Mouse (Mus musculus) heart, embryonic 14.5 days (tissue): ENCODE results near the gene Tiam1. TPM values are rescaled to one million over a fixed set of nuclear protein-coding genes. Genes with fewer than 3 reads are reported as not detected.
A peak's percentile ranks its signal among the peaks of the same experiment; 100 is the strongest.

ENCODE experiments used
- ATAC-seq: fragments of 200-750 bp; cut with Nextera tagmentation; 2 replicates; pipeline ENCODE4 v1.8.0; 2017; ENCODE audit warnings: low read depth, moderate TSS enrichment; ENCODE audit not compliant: insufficient number of reproducible peaks, insufficient read depth, low FRiP score
- H3K27ac ChIP-seq, 2 experiments: fragments of 200-500 bp in 1 of 2; fragments of 300-500 bp in 1 of 2; sonication (generic) in 1 of 2; replicated peaks in 1 of 2; 2 replicates each; pipeline ENCODE4 v1.5.1; 2012 to 2014; ENCODE audit warnings: low read depth in 2 of 2, low read length in 2 of 2, control low read depth in 1 of 2, mild to moderate bottlenecking in 1 of 2, mixed read lengths in 1 of 2; ENCODE audit not compliant: control insufficient read depth in 1 of 2, insufficient read depth in 1 of 2
- H3K27me3 ChIP-seq: fragments of 300-500 bp; sonication (generic); 2 replicates; pipeline ENCODE4 v1.6.1; 2014; ENCODE audit warnings: mild to moderate bottlenecking, low read length, control low read depth; ENCODE audit not compliant: control insufficient read depth, insufficient read depth
- H3K36me3 ChIP-seq: fragments of 300-500 bp; sonication (generic); 2 replicates; pipeline ENCODE4 v1.6.1; 2014; ENCODE audit warnings: mild to moderate bottlenecking, control low read depth, low read length, mixed read lengths; ENCODE audit not compliant: control insufficient read depth, insufficient read depth
- H3K4me1 ChIP-seq, 2 experiments: fragments of 200-500 bp in 1 of 2; fragments of 300-500 bp in 1 of 2; sonication (generic) in 1 of 2; 2 replicates each; pipeline ENCODE4 v1.6.1; 2012 to 2014; ENCODE audit warnings: low read length in 2 of 2, control low read depth in 1 of 2, mixed read lengths in 1 of 2; ENCODE audit not compliant: control insufficient read depth in 2 of 2, insufficient read depth in 2 of 2
- H3K4me2 ChIP-seq: fragments of 300-500 bp; sonication (generic); 2 replicates; pipeline ENCODE4 v1.6.1; 2014; ENCODE audit warnings: mild to moderate bottlenecking, low read length
- H3K4me3 ChIP-seq, 2 experiments: fragments of 200-500 bp in 1 of 2; fragments of 300-500 bp in 1 of 2; sonication (generic) in 1 of 2; 2 replicates each; pipeline ENCODE4 v1.5.1; 2012 to 2014; ENCODE audit warnings: low read length in 2 of 2, mild to moderate bottlenecking in 2 of 2, control low read depth in 1 of 2, low read depth in 1 of 2, moderate library complexity in 1 of 2; ENCODE audit not compliant: control insufficient read depth in 1 of 2, insufficient read depth in 1 of 2
- H3K9ac ChIP-seq: fragments of 300-500 bp; sonication (generic); 2 replicates; pipeline ENCODE4 v1.6.1; 2014; ENCODE audit warnings: mild to moderate bottlenecking, low read length
- H3K9me3 ChIP-seq: fragments of 300-500 bp; sonication (generic); 2 replicates; pipeline ENCODE4 v1.6.1; 2016; ENCODE audit warnings: low read length, control low read depth; ENCODE audit not compliant: control insufficient read depth
- WGBS: fragments of 180-500 bp; shearing (Covaris S2); extraction: QIAGEN DNeasy Blood & Tissue Kit; methylation state at CpG from one replicate; pipeline ENCODE4 v1.1.7; 2014; 5-methylcytosine and 5-hydroxymethylcytosine counted together
- polyA plus RNA-seq: library from polyadenylated mRNA; unstranded; fragments of >200 nt; fragmentation: Nextera tagmentation; extraction: Ambion mirVana; gene quantifications from 2 replicates; pipeline ENCODE4 v1.2.1, GENCODE M21; 2014

Tiam1 gene
- polyA plus RNA-seq, 1 experiment from 2014 or later: 12.6 TPM

DNA sequence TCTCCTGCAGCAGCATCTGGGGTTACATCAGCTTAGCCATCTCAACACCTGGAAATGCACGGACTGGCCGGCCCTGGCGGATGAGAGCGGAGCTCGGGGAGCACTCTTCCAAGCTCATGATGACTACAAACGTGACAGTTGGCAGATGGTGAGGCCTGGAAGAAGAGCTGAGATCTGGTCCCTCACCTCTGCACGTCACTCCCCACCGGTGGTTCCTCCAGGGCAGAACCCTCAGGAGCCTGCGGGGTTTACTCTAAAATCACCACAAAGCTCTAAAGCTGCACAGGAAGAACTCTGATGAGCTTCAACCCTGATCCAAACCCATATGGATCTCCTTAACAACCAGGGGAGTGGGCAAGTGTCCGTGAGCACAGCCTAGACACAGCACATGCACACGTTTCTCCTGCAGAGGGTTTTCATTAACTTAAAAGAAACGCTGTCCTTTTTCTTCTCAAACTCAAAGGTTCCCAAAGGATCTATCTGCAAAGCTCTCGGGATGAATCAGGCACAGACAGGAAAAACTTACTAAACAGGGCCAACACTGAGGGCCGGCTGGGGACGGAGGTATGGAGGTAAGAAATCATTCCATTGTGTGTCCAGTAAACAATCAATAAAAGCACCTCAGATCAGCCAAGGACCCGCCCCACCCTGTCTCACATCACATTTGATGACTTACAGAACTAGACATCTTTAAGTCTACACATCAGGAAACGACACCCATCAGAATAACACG lies 120.5 kb downstream of the Tiam1 start:
- no peaks in the 10 kb centered on the region; a peak in 1 of 4 replicates for H3K4me1 ChIP-seq
- no peak overlapping the region for H3K4me2 ChIP-seq
- no peak for ATAC-seq
- 81% methylated on average over 18 of the region's 18 CpGs for WGBS
- no peak overlapping the region for H3K4me3 ChIP-seq
- no peaks in the 10 kb centered on the region for H3K27me3 ChIP-seq
- H3K9ac ChIP-seq: no peak overlapping the region
- no peaks in the 10 kb centered on the region for H3K36me3 ChIP-seq
- no peak overlapping the region for H3K27ac ChIP-seq
- H3K9me3 ChIP-seq: no peaks in the 10 kb centered on the region

DNA sequence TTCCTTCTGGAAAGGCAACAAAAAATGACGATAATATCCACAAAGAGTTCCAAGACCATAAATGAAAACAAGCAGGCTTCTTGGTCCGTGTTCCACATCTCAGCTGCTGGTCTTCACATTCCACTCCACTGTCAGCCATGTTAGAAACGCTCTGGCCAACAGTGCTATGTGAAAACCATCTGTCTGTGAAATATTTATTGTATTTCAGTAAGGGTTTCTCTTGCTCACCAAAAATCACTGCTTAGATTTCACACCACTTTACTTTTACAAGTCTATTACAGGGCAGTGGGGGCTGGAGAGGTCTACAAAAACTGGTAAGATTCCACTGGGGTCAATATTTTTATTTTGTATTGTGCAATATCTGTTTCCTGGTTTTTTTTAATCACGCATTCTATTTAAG lies 127.5 kb downstream of the Tiam1 start:
- ATAC-seq: no peak

DNA sequence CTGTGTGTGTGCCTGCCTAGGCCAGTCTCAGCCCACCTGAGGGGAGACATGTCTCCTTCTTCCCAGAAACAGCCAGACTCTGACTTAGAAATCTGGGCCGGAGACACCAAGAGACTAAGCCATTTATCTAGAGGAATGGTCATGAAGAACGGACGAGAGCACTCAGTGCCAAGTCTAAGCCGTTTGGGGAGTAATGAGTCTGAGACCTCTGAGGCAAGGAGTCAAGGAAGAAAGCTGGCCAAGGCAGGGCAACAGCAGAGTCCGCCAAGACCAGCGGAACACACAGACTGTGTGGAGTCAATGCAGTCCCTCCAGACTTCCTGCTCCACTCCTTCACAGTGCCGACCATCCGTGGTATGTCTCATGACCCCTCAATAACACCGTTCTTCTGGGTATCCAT lies 129.0 kb downstream of the Tiam1 start:
- no peaks in the 10 kb centered on the region for H3K36me3 ChIP-seq
- no peak overlapping the region for H3K4me2 ChIP-seq
- H3K9ac ChIP-seq: no peak overlapping the region
- no peak overlapping the region for H3K4me3 ChIP-seq
- H3K27ac ChIP-seq: no peak overlapping the region
- H3K27me3 ChIP-seq: no peaks in the 10 kb centered on the region
- no peak for ATAC-seq
- 75% methylated on average over 9 of the region's 9 CpGs for WGBS
- peaks cover 8 to 13% of the 10 kb centered on the region in 2 experiments; a peak in 2 of 4 replicates for H3K4me1 ChIP-seq
- no peaks in the 10 kb centered on the region for H3K9me3 ChIP-seq

More for the DNA sequence above, 127.5 kb downstream of the Tiam1 start:
- Histone ChIP-seq H3K9ac (no peak overlapping the region), H3K4me2 (no peak overlapping the region), H3K27me3 (no peaks in the 10 kb centered on the region), H3K4me1 (peaks cover 8 to 13% of the 10 kb centered on the region in 2 experiments; a peak in 2 of 4 replicates), H3K9me3 (no peaks in the 10 kb centered on the region), H3K27ac (no peak overlapping the region), H3K36me3 (no peaks in the 10 kb centered on the region), H3K4me3 (no peak overlapping the region)
- 63% methylated on average over 4 of the region's 4 CpGs for WGBS

DNA sequence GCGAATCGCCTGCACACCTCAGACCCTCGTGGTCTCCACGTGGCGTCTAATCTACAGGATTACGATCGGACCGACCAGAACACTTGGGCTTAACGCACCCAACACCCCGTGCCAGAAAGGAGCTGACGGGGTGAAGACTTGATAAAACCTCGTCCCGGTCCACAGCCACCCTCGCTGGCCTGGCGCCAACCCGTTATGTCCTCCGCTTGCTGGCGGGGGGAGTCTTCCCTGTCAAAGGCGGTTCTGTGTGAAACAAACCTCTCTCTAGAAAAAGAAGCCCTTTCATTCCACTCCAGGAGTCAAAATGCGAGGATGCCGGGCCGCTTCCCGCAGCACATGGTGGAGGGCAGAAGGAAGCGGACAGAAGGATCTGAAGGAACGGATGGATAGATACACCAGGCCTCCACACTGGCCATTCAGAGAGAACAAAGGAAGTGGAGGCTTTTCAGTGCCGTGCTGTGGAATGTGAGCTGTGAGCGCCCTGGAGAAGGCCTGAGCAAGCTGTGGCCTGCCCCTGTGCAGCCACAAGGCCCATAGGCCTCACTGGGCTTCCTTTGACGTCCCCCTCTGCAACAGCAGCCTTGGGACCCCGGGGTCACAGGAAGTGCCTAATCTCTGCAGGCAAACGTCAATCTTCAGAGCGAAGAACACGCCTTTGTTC lies 131.9 kb downstream of the Tiam1 start:
- peak overlapping the region; percentile 30 for H3K9ac ChIP-seq
- WGBS: 71% methylated on average over 32 of the region's 32 CpGs

DNA sequence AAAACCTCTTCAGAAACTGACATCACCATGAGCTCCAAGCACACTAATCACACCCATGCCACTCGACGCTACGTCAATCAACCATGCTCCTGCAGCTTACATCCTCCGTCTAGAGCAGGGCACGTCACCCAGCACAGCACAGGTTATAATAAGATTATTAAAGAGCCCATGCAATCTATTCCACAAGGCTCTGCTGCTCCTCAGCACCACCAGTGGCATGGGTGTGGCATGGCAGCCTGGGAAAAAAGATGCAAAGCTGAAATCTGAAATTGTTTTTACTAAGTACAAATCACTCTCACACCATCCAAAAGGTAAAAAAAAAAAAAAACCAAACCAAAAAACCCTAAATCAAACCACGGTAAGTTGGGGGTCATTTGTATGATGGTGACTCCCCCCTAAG lies 135.1 kb downstream of the Tiam1 start:
- Histone ChIP-seq H3K4me2 (no peak overlapping the region), H3K4me1 (peaks cover 8 to 10% of the 10 kb centered on the region in 2 experiments; a peak in 2 of 4 replicates), H3K9ac (no peak overlapping the region), H3K9me3 (no peaks in the 10 kb centered on the region), H3K27me3 (no peaks in the 10 kb centered on the region), H3K27ac (no peak overlapping the region), H3K36me3 (no peaks in the 10 kb centered on the region), H3K4me3 (no peak overlapping the region)
- WGBS: 77% methylated on average over 6 of the region's 6 CpGs
- no peak for ATAC-seq

More for the DNA sequence above, 131.9 kb downstream of the Tiam1 start:
- peak overlapping the region; percentile 21; the same call in 1 of the 2 replicates for H3K4me2 ChIP-seq
- peaks cover 8 to 12% of the 10 kb centered on the region in 2 experiments; a peak in 2 of 4 replicates for H3K4me1 ChIP-seq
- H3K4me3 ChIP-seq: no peak overlapping the region
- H3K9me3 ChIP-seq: no peaks in the 10 kb centered on the region
- no peaks in the 10 kb centered on the region for H3K27me3 ChIP-seq
- H3K27ac ChIP-seq: peak overlapping the region; percentile 30 to 50; a peak in 2 of 4 replicates
- no peak for ATAC-seq
- H3K36me3 ChIP-seq: no peaks in the 10 kb centered on the region

DNA sequence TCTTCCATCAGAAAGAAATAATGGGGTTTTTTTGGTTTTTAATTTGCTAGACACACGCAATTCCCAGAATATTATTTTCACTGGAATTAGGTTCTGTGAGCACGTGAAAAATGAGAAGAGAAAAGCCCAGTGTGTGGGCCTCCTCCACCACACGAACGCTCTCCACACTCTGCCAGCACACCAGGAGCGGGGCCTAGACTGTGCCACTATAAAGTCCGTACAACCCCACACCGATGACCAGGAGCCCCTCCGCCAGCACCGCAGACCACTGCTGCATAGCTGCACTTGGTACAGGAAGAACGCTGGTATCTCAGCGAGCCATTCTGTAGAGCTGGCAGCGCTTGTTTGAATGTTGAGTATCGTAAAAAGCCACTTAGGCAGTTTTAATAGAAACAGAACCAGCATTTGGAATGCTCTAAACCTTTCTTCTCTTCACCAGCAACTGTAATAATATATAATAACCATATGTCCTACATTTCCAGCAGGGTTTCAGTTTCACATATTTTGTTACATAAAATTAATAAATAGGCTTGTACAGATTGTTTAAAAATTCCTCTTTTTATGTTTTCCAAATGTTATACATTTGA lies 136.1 kb downstream of the Tiam1 start:
- Histone ChIP-seq H3K4me2 (no peak overlapping the region), H3K4me1 (peaks cover 7 to 8% of the 10 kb centered on the region in 2 experiments; a peak in 2 of 4 replicates), H3K27me3 (no peaks in the 10 kb centered on the region), H3K9ac (no peak overlapping the region), H3K36me3 (no peaks in the 10 kb centered on the region), H3K9me3 (no peaks in the 10 kb centered on the region), H3K27ac (no peak overlapping the region), H3K4me3 (no peak overlapping the region)
- ATAC-seq: no peak
- WGBS: 90% methylated on average over 13 of the region's 13 CpGs

DNA sequence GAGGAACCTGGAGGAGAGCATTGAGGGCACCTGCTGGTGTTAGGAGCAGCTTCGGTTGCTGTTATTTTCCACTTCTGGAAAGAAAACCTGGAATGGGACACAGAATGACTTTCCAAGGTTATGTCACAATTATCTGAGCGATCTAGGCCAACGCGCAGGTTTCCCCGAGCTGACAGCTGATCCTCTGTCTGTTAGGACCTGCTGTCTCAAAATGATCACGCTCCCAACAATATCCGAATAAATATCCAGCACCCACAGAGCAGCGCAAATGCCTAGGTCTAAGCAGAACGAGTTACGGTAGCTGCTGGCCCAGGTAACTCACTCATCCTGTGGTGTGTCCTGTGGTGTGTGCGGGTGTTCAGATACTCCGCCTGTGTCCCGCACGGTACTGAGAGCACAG lies 140.0 kb downstream of the Tiam1 start:
- WGBS: 95% methylated on average over 14 of the region's 14 CpGs
- Histone ChIP-seq H3K9ac (no peak overlapping the region), H3K36me3 (no peaks in the 10 kb centered on the region), H3K4me3 (no peak overlapping the region), H3K4me2 (no peak overlapping the region), H3K27ac (no peak overlapping the region), H3K27me3 (no peaks in the 10 kb centered on the region), H3K9me3 (no peaks in the 10 kb centered on the region), H3K4me1 (no peaks in the 10 kb centered on the region)
- no peak for ATAC-seq
